Mouse (Mus musculus) liver, embryonic 14.5 days (tissue): ENCODE results near the gene Dock8. TPM values are rescaled to one million over a fixed set of nuclear protein-coding genes. Genes with fewer than 3 reads are reported as not detected.
"Not testable (repeated sequence)": the region's sequence is repeated elsewhere in the genome, so short reads cannot be mapped to it uniquely, and the experiment has no call there.

Experiments
- ATAC-seq: fragments of 200-750 bp; cut with Nextera tagmentation; 2 replicates; pipeline ENCODE4 v1.8.0; 2017; ENCODE audit warnings: moderate number of reproducible peaks, mild to moderate bottlenecking, moderate library complexity; ENCODE audit not compliant: insufficient read depth
- DNase-seq, 3 experiments: peaks; one replicate each; pipeline ENCODE4 v3.0.0-alpha.2; 2012 to 2013; ENCODE audit warnings: low read depth in 3 of 3, low spot score in 3 of 3
- H3K27ac ChIP-seq: fragments of 300-500 bp; sonication (generic); 2 replicates; pipeline ENCODE4 v1.5.1; 2014; ENCODE audit warnings: moderate library complexity, mild to moderate bottlenecking, control low read depth, inconsistent platforms
- H3K27me3 ChIP-seq: fragments of 300-500 bp; sonication (generic); 2 replicates; pipeline ENCODE4 v1.6.1; 2014; ENCODE audit warnings: mild to moderate bottlenecking, low read length, moderate library complexity; ENCODE audit not compliant: control insufficient read depth, insufficient read depth
- H3K36me3 ChIP-seq: fragments of 300-500 bp; sonication (generic); replicated peaks from 2 replicates; pipeline ENCODE4 v1.6.1; 2014; ENCODE audit warnings: low read depth; ENCODE audit not compliant: control insufficient read depth, insufficient read depth
- H3K4me1 ChIP-seq, 2 experiments: fragments of 200-500 bp in 1 of 2; fragments of 300-500 bp in 1 of 2; sonication (generic) in 1 of 2; replicated peaks; 2 replicates each; pipeline ENCODE4 v1.6.1; 2012 to 2014; ENCODE audit warnings: antibody characterized with exemption in 1 of 2, inconsistent platforms in 1 of 2, low read length in 1 of 2; ENCODE audit not compliant: control insufficient read depth in 2 of 2, insufficient read depth in 2 of 2
- H3K4me2 ChIP-seq: fragments of 300-500 bp; sonication (generic); 2 replicates; pipeline ENCODE4 v1.6.1; 2014; ENCODE audit warnings: low read depth, mild to moderate bottlenecking, control low read depth, moderate library complexity
- H3K4me3 ChIP-seq, 2 experiments: fragments of 200-500 bp in 1 of 2; fragments of 300-500 bp in 1 of 2; sonication (generic) in 1 of 2; 2 replicates each; pipeline ENCODE4 v1.5.1; 2012 to 2014; ENCODE audit warnings: low read depth in 2 of 2, low read length in 2 of 2, mild to moderate bottlenecking in 2 of 2, control low read depth in 1 of 2, inconsistent platforms in 1 of 2, moderate library complexity in 1 of 2; ENCODE audit not compliant: insufficient read depth in 1 of 2
- H3K9ac ChIP-seq: fragments of 300-500 bp; sonication (generic); replicated peaks from 2 replicates; pipeline ENCODE4 v1.6.1; 2014; ENCODE audit warnings: mild to moderate bottlenecking, control low read depth, moderate library complexity
- H3K9me3 ChIP-seq: fragments of 300-500 bp; sonication (generic); 2 replicates; pipeline ENCODE4 v1.6.1; 2016; ENCODE audit warnings: low read length, mixed read lengths; ENCODE audit not compliant: control insufficient read depth
- CTCF ChIP-seq: IDR thresholded peaks from 2 replicates; pipeline ENCODE4 v1.5.1; 2016; ENCODE audit warnings: antibody characterized with exemption, low read depth, control low read depth
- EP300 ChIP-seq: IDR thresholded peaks from 2 replicates; pipeline ENCODE4 v1.6.1; 2016; ENCODE audit warnings: antibody characterized with exemption, low read depth
- WGBS: fragments of 180-500 bp; shearing (Covaris S2); extraction: QIAGEN DNeasy Blood & Tissue Kit; methylation state at CpG from one replicate; pipeline ENCODE4 v1.1.7; 2014; ENCODE audit not compliant: insufficient replicate concordance; 5-methylcytosine and 5-hydroxymethylcytosine counted together
- polyA plus RNA-seq, 2 experiments: library from polyadenylated mRNA; depleted of rRNA in 1 of 2; stranded (reverse) in 1 of 2; unstranded in 1 of 2; fragments of >200 nt; fragmentation: Nextera tagmentation in 1 of 2; extraction: Ambion mirVana in 1 of 2; gene quantifications; 2 replicates each; pipeline versions ENCODE4 v1.2.1 to v1.2.3; 2012 to 2014

The Dock8 gene
- polyA plus RNA-seq, 2 experiments = 3.4 to 5.9 TPM

- 63% methylated on average over 2 of the region's 2 CpGs for WGBS
Observed at GRCm38 (mm10) chr19:25008509-25008908, 9.2 kb downstream of the Dock8 start.

GRCm38 (mm10) chr19:25022766-25023165, 23.4 kb downstream of the Dock8 start:
- Histone ChIP-seq H3K4me2 (no peak overlapping the region), H3K4me1 (no peaks in the 10 kb centered on the region), H3K9ac (no peak overlapping the region), H3K27ac (no peak overlapping the region), H3K9me3 (no peaks in the 10 kb centered on the region), H3K4me3 (no peak overlapping the region), H3K27me3 (no peaks in the 10 kb centered on the region), H3K36me3 (no peaks in the 10 kb centered on the region)
- TF ChIP-seq CTCF (no peak), EP300 (no peak)
- 66% methylated on average over 6 of the region's 6 CpGs for WGBS
- no peak for DNase-seq
- no peak for ATAC-seq

More at GRCm38 (mm10) chr19:25008509-25008908, 9.2 kb downstream of the Dock8 start:
- H3K4me2 ChIP-seq = no peak overlapping the region
- TF ChIP-seq CTCF = no peak
- no peak for TF ChIP-seq EP300
- no peak overlapping the region for H3K9ac ChIP-seq
- H3K27me3 ChIP-seq = no peaks in the 10 kb centered on the region
- DNase-seq = no peak
- H3K4me1 ChIP-seq = peaks cover 0 to 6% of the 10 kb centered on the region in 2 experiments; a peak in 2 of 4 replicates
- no peaks in the 10 kb centered on the region for H3K36me3 ChIP-seq
- no peak overlapping the region for H3K4me3 ChIP-seq
- H3K27ac ChIP-seq = no peak overlapping the region
- ATAC-seq = no peak
- no peaks in the 10 kb centered on the region for H3K9me3 ChIP-seq

- H3K27ac ChIP-seq = no peak overlapping the region
- no peaks in the 10 kb centered on the region for H3K27me3 ChIP-seq
- H3K9me3 ChIP-seq = no peaks in the 10 kb centered on the region
- no peaks in the 10 kb centered on the region for H3K36me3 ChIP-seq
- no peak overlapping the region for H3K4me2 ChIP-seq
- 62% methylated on average over 4 of the region's 4 CpGs for WGBS
- ATAC-seq = no peak
- no peak overlapping the region for H3K4me3 ChIP-seq
- TF ChIP-seq EP300 = no peak
- TF ChIP-seq CTCF = no peak
- H3K4me1 ChIP-seq = peaks cover 0 to 2% of the 10 kb centered on the region in 2 experiments; a peak in 1 of 4 replicates
- no peak overlapping the region for H3K9ac ChIP-seq
- DNase-seq = no peak
Observed at GRCm38 (mm10) chr19:25031765-25032164, 32.4 kb downstream of the Dock8 start.

GRCm38 (mm10) chr19:25033008-25033407, 33.7 kb downstream of the Dock8 start:
- H3K9ac ChIP-seq, ATAC-seq, H3K27me3 ChIP-seq, H3K36me3 ChIP-seq, H3K9me3 ChIP-seq, DNase-seq, H3K4me2 ChIP-seq, H3K4me1 ChIP-seq, H3K27ac ChIP-seq, H3K4me3 ChIP-seq: not testable (repeated sequence)
- 72% methylated on average over 5 of the region's 18 CpGs for WGBS

- peaks cover 0 to 3% of the 10 kb centered on the region in 2 experiments; a peak in 1 of 4 replicates for H3K4me1 ChIP-seq
- H3K27ac ChIP-seq = no peak overlapping the region
- ATAC-seq = no peak
- DNase-seq = no peak
- H3K4me3 ChIP-seq = no peak overlapping the region
- TF ChIP-seq EP300 (no peak), CTCF (no peak)
- no peaks in the 10 kb centered on the region for H3K27me3 ChIP-seq
- no peak overlapping the region for H3K9ac ChIP-seq
- H3K9me3 ChIP-seq = no peaks in the 10 kb centered on the region
- WGBS = 76% methylated on average over 6 of the region's 6 CpGs
- no peaks in the 10 kb centered on the region for H3K36me3 ChIP-seq
- H3K4me2 ChIP-seq = no peak overlapping the region
Observed at GRCm38 (mm10) chr19:25035825-25036224, 36.5 kb downstream of the Dock8 start.
